Mouse (Mus musculus) right cerebral cortex, adult 2 months (tissue): ENCODE results near the gene Csnk2a2.

Experiments used
- DNase-seq, 2 experiments: peaks; one replicate each; pipeline ENCODE4 v3.0.0; 2021 to 2022; ENCODE audit warnings: low spot score in 2 of 2

Csnk2a2 gene

GRCm38 (mm10) chr8:95490006-95490405 lies at the start of gene Csnk2a2:
Csnk2a2 (minus strand) TSS chr8:95490039.
- no peak for DNase-seq

- DNase-seq: no peak
Observed at GRCm38 (mm10) chr8:95539487-95539886, 49.6 kb upstream of the Csnk2a2 start.

GRCm38 (mm10) chr8:95533584-95534387 lies 43.9 kb upstream of the Csnk2a2 start, which contains the start of gene Ccdc113:
Ccdc113 (plus strand) TSS chr8:95534085.
- peak; percentile 70 to 76 for DNase-seq

- no peak for DNase-seq
Observed at GRCm38 (mm10) chr8:95532206-95532605, 42.4 kb upstream of the Csnk2a2 start.

GRCm38 (mm10) chr8:95528750-95529310 lies 39.0 kb upstream of the Csnk2a2 start:
- no peak for DNase-seq

GRCm38 (mm10) chr8:95528194-95528593 lies 38.4 kb upstream of the Csnk2a2 start:
- DNase-seq: no peak

- no peak for DNase-seq
Observed at GRCm38 (mm10) chr8:95523991-95524390, 34.2 kb upstream of the Csnk2a2 start.

- peak in 1 of 2 experiments; percentile 68 for DNase-seq
Observed at GRCm38 (mm10) chr8:95516928-95517327, 27.1 kb upstream of the Csnk2a2 start.

- no peak for DNase-seq
Observed at GRCm38 (mm10) chr8:95513219-95513618, 23.4 kb upstream of the Csnk2a2 start.

- peak; percentile 52 to 68 for DNase-seq
Observed at GRCm38 (mm10) chr8:95512257-95512656, 22.4 kb upstream of the Csnk2a2 start.

GRCm38 (mm10) chr8:95506245-95506644 lies 16.4 kb upstream of the Csnk2a2 start:
- DNase-seq: no peak

GRCm38 (mm10) chr8:95505606-95506005 lies 15.8 kb upstream of the Csnk2a2 start:
- peak in 1 of 2 experiments; percentile 42 for DNase-seq

GRCm38 (mm10) chr8:95504835-95505234 lies 15.0 kb upstream of the Csnk2a2 start:
- DNase-seq: peak in 1 of 2 experiments; percentile 20

GRCm38 (mm10) chr8:95502431-95502830 lies 12.6 kb upstream of the Csnk2a2 start:
- DNase-seq: peak; percentile 26 to 29

GRCm38 (mm10) chr8:95500436-95500835 lies 10.6 kb upstream of the Csnk2a2 start:
- DNase-seq: no peak

GRCm38 (mm10) chr8:95499266-95500064 lies 9.6 kb upstream of the Csnk2a2 start:
- DNase-seq: no peak

GRCm38 (mm10) chr8:95497821-95498220 lies 8.0 kb upstream of the Csnk2a2 start:
- DNase-seq: no peak

- DNase-seq: no peak
Observed at GRCm38 (mm10) chr8:95496420-95496819, 6.6 kb upstream of the Csnk2a2 start.

- DNase-seq: no peak
Observed at GRCm38 (mm10) chr8:95495444-95495843, 5.6 kb upstream of the Csnk2a2 start.

GRCm38 (mm10) chr8:95492057-95492456 lies 2.2 kb upstream of the Csnk2a2 start:
- DNase-seq: no peak

- peak; percentile 73 to 76 for DNase-seq
Observed at GRCm38 (mm10) chr8:95488698-95489332, 1.0 kb downstream of the Csnk2a2 start.
